Mouse (Mus musculus) forebrain, embryonic 10.5 days (tissue): ENCODE data around the gene Zfp609. TPM values are rescaled to one million over a fixed set of nuclear protein-coding genes. Genes with fewer than 3 reads are reported as not detected.

Source experiments
- DNase-seq: peaks from one replicate; pipeline ENCODE4 v3.0.0-alpha.2; 2017; ENCODE audit warnings: low spot score; ENCODE audit errors: extremely low spot score
- H3K27ac ChIP-seq: fragments of 300-500 bp; sonication (generic); 2 replicates; pipeline ENCODE4 v1.5.1; 2016; ENCODE audit warnings: mild to moderate bottlenecking
- H3K27me3 ChIP-seq: fragments of 300-500 bp; sonication (generic); 2 replicates; pipeline ENCODE4 v1.6.1; 2016; ENCODE audit warnings: mild to moderate bottlenecking; ENCODE audit not compliant: poor library complexity, severe bottlenecking
- H3K36me3 ChIP-seq: fragments of 300-500 bp; sonication (generic); replicated peaks from 2 replicates; pipeline ENCODE4 v1.6.1; 2016; ENCODE audit warnings: mild to moderate bottlenecking, moderate library complexity
- H3K4me1 ChIP-seq: fragments of 300-500 bp; sonication (generic); 2 replicates; pipeline ENCODE4 v1.6.1; 2016
- H3K4me3 ChIP-seq: fragments of 300-500 bp; sonication (generic); 2 replicates; pipeline ENCODE4 v1.5.1; 2016; ENCODE audit warnings: mild to moderate bottlenecking, moderate library complexity
- H3K9me3 ChIP-seq: fragments of 300-500 bp; sonication (generic); 2 replicates; pipeline ENCODE4 v1.6.1; 2016; ENCODE audit warnings: mild to moderate bottlenecking, moderate library complexity
- WGBS: fragments of 180-500 bp; shearing (Covaris S2); methylation state at CpG from one replicate; pipeline ENCODE4 v1.1.7; 2016; 5-methylcytosine and 5-hydroxymethylcytosine counted together
- polyA plus RNA-seq: library from polyadenylated mRNA; unstranded; fragments of >200 nt; fragmentation: Nextera tagmentation; extraction: Ambion mirVana; gene quantifications from 2 replicates; pipeline ENCODE4 v1.2.1, GENCODE M21; 2016

Zfp609 gene
- polyA plus RNA-seq, 1 experiment from 2014 or later: 8.2 TPM

DNA sequence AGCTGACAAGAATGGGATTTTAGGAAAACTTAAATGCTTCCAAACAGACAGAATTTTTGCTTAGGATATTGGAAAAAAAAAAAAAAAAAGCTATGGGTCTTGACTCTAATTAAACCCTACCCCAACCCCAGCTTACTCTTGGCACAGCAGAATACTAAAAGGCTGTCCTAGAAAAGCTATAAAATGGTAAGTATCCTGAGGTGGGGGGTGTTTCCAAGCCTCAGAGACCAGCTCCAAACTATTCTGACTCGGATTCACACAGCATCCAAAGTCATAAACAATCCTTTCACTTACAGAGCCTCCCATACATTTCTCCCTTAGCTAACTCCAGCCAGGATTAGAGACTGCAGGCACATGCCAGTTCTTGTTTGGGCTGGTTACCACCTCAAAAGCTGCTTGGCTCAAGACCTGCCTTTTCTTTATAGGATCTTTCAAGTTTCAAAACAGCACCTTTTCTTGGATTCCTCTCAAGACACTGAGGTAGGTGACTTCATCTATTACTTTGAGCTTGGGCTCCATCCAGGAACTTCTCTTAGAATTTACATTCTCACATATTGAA lies 50.4 kb downstream of the Zfp609 start:
- Histone ChIP-seq H3K36me3 (peaks cover 35% of the 10 kb centered on the region), H3K27me3 (no peaks in the 10 kb centered on the region), H3K9me3 (peaks cover 5% of the 10 kb centered on the region; the same call in 1 of the 2 replicates), H3K4me1 (peaks cover 27% of the 10 kb centered on the region), H3K27ac (peak overlapping the region; percentile 46; the same call in 1 of the 2 replicates), H3K4me3 (no peak overlapping the region)
- 24% methylated on average over 1 of the region's 1 CpGs for WGBS
- no peak for DNase-seq

DNA sequence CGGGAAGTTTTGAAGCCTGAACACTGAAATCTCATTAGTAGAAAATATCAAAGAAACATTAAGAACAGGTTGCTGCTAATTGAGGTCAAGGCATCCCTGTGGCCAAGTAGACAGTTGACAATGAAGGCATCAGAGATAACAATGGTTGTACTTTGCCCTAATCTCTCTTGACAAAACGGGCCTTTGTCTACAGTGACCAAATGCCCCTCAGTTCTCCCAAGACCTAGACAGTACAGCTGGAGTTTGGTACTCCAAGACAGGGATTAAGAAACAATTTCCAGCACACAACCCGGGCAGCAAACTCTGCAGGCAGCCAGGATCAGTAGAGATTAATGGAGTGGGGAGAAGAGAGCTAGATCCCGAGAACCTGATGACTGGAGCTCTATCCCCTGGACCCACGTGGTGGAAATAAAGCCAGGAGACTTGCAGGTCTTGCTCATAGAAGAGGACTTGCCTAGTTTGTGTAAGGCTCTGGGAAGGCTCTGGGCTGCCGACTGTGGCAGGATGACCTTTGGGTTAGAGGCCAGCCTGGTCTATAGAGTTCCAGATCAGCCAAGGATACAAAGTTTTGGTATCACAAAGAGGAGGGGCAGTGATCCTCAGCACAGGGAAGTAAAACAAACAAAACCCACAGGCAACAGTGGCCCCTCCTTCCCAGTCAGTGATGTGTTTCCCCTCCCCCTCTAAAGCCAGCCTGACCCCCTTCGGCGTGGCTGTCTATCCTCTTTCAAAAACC lies 51.1 kb downstream of the Zfp609 start:
- Histone ChIP-seq H3K36me3 (peaks cover 35% of the 10 kb centered on the region), H3K27ac (peak overlapping the region; percentile 46; the same call in 1 of the 2 replicates), H3K4me3 (no peak overlapping the region), H3K27me3 (no peaks in the 10 kb centered on the region), H3K9me3 (peaks cover 5% of the 10 kb centered on the region; the same call in 1 of the 2 replicates), H3K4me1 (peaks cover 33% of the 10 kb centered on the region)
- 12% methylated on average over 8 of the region's 8 CpGs for WGBS
- DNase-seq: no peak

DNA sequence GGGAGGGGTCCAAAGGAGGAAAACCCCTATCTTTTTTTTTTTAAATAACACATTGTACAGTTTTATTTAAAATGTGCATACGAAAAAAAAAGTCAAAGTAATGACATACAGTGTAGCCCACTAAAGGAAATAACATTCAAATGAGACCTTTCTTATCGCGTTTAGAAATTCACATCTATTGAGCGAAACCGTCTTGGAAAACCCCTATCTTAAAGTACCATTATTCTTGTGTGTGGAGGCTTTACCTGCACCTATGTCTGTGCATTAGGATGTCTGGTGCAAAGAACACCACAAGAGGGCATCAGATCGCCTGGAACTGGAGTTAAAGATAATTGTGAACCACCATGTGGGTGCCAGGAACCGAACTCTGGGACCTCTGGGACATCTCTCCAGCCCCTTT lies 53.6 kb downstream of the Zfp609 start:
- DNase-seq: no peak
- Histone ChIP-seq H3K36me3 (peaks cover 29% of the 10 kb centered on the region), H3K27me3 (no peaks in the 10 kb centered on the region), H3K27ac (no peak overlapping the region), H3K4me3 (no peak overlapping the region), H3K9me3 (peaks cover 5% of the 10 kb centered on the region; the same call in 1 of the 2 replicates), H3K4me1 (peaks cover 35% of the 10 kb centered on the region)
- WGBS: 95% methylated on average over 7 of the region's 7 CpGs

DNA sequence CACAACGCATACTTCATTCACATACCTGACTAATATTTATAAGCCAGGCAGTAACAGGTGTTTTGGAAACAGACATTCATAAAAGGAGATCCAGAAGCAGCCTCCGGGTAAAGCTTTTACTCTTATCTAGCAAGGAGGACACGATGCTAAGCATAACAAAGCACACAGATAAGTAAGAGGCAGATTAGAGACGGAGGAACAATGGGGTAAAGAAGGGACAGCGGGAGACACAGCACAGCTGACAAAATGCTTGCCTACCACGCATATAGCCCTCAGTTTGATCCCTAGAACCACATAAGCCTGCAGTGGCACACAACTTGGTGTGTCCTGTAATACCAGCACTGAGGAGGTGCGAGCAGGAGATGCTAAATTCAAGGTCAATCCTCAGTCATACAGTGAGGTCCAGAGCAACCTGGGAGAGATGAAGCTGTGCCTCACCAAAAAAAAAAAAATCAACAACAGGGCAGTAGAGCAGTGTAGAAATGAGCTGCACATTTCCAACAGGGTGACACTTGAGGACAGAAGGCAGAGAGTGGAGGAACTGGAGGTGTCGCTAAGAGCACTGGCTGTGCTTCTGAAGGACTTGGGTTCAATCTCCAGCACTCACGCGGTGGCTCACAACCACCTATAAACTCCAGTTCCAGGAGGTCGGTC lies 56.2 kb downstream of the Zfp609 start:
- Histone ChIP-seq H3K36me3 (peaks cover 33% of the 10 kb centered on the region), H3K27ac (0 out of 2 replicates have a peak overlapping the region, but pooled peaks have one; percentile 35), H3K27me3 (no peaks in the 10 kb centered on the region), H3K4me3 (no peak overlapping the region), H3K4me1 (peaks cover 21% of the 10 kb centered on the region), H3K9me3 (peaks cover 5% of the 10 kb centered on the region; the same call in 1 of the 2 replicates)
- DNase-seq: no peak
- WGBS: 23% methylated on average over 11 of the region's 11 CpGs

DNA sequence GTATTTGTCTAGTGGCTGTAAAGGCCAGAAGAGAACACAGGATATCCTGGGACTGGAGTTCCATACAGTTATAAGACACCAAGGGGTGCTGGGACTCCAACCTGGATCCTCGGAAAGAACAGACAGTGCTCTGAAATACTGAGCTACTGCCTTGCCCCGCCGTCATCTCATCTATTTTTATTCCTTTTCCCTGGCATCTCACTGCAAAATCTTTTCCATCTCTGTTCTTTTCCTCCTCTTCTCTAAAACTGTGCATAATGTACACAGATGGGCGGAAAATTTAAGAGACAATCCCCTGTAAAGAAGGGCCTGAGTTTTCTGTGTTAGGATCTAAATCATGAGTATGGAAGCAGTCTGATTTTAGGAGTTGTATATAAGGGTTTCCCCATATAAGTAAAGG lies 64.6 kb downstream of the Zfp609 start:
- Histone ChIP-seq H3K27me3 (no peaks in the 10 kb centered on the region), H3K27ac (no peak overlapping the region), H3K4me1 (no peaks in the 10 kb centered on the region), H3K9me3 (no peaks in the 10 kb centered on the region), H3K36me3 (peaks cover 29% of the 10 kb centered on the region), H3K4me3 (no peak overlapping the region)
- no peak for DNase-seq
- WGBS: 94% methylated on average over 4 of the region's 4 CpGs

DNA sequence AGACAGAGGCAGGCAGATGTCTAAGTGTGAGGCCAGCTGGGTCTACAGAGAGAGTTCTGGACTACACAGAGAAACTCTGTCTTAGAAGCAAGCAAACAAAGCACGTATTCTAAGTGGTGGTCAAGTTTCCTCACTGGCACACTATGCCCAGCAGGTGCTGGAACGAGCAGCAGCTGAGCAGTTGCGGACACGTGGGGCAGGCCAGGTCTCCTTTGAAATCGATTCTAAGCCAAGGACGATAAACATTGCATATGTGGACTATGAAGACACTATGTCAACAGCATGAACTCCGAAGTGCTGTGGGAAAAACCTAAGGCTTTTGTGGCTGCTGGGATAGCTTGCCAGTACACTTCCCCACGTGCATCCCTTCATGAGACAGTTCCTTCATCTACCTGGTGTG lies 67.4 kb downstream of the Zfp609 start:
- H3K27ac ChIP-seq: no peak overlapping the region
- 84% methylated on average over 8 of the region's 8 CpGs for WGBS

DNA sequence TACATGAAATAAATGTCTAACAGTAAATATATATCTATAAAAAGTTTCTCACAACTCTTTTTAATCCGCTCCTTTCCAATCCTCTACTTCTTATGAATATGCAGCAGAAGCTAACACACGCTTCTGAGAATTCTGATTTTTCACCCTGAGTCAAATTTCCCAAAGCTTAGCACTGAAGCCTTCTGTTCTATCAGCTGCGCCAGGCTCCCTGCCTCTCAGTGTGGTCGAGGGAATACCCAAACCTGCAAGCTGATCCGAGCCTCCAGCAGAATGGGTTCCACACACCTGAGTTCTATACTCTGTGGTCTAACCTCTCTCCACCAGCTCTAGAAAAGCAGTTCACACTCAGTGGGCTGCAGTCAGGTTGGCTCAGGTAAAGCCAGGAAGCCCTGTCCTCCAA lies 68.1 kb downstream of the Zfp609 start:
- Histone ChIP-seq H3K27ac (no peak overlapping the region), H3K4me3 (no peak overlapping the region), H3K4me1 (peaks cover 8% of the 10 kb centered on the region), H3K27me3 (no peaks in the 10 kb centered on the region), H3K36me3 (peaks cover 26% of the 10 kb centered on the region), H3K9me3 (no peaks in the 10 kb centered on the region)
- WGBS: 91% methylated on average over 5 of the region's 5 CpGs
- no peak for DNase-seq

More for the DNA sequence above, 67.4 kb downstream of the Zfp609 start:
- no peaks in the 10 kb centered on the region for H3K9me3 ChIP-seq
- no peak for DNase-seq
- H3K36me3 ChIP-seq: peaks cover 26% of the 10 kb centered on the region
- no peaks in the 10 kb centered on the region for H3K27me3 ChIP-seq
- H3K4me1 ChIP-seq: peaks cover 8% of the 10 kb centered on the region
- no peak overlapping the region for H3K4me3 ChIP-seq

DNA sequence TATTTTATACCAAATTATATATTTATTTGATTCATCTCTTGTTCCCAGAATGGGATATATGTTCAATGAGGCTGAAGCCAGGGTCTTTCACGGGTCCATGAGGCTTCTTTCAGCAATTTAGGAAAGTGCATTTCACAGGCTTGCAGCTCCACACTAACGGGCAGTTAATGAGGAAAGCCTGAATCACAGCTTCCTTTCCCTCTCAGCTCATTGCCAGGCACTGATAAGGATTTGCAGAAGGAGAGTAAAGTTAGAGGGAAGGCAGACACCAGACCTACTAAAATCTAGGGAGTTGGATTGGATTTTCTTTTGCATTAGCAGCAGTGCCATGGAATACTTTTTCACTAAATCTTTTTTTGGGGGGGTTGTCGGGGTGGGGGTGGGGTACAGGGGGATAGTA lies 69.5 kb downstream of the Zfp609 start:
- 71% methylated on average over 3 of the region's 3 CpGs for WGBS
- Histone ChIP-seq H3K4me1 (peaks cover 8% of the 10 kb centered on the region), H3K9me3 (no peaks in the 10 kb centered on the region), H3K27me3 (no peaks in the 10 kb centered on the region), H3K27ac (no peak overlapping the region), H3K36me3 (peaks cover 27% of the 10 kb centered on the region), H3K4me3 (no peak overlapping the region)
- no peak for DNase-seq

DNA sequence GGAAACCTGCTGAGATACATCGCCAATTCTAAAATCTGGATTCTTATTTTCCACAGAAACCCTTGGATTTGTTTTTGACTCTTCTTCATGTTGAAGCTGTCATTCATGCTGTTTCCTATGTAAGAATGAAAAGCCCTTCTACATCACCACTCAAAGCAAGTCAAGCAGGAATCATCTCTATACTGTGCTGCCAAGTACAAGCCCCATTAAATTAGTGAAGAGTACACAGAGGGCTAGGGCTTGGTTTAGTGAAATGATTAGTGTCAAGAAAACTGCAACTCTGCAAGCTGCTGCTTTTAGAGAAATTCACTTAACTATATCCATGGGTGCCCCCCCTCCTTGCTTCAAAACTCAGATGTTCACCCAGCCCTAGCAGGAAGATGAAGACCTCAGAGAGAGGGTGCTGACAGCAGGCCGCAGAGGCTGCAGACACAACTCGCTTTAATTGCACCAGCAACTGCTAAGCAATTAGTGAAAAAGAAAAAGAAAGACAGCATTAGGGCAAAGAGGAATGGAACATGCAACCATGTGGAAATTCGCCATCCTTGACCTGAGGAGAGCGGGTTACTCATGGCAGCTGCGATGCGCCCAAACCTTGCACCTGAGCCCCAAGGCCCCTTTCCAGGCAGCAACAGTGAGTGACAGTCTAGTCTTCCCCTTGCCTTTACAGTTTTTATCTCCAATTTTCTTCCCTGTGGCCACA lies 71.5 kb downstream of the Zfp609 start:
- DNase-seq: no peak
- peaks cover 8% of the 10 kb centered on the region for H3K4me1 ChIP-seq
- peaks cover 5% of the 10 kb centered on the region; the same call in 1 of the 2 replicates for H3K9me3 ChIP-seq
- H3K4me3 ChIP-seq: no peak overlapping the region
- H3K27me3 ChIP-seq: no peaks in the 10 kb centered on the region
- no peak overlapping the region for H3K27ac ChIP-seq
- H3K36me3 ChIP-seq: peaks cover 44% of the 10 kb centered on the region
- WGBS: 89% methylated on average over 7 of the region's 7 CpGs

DNA sequence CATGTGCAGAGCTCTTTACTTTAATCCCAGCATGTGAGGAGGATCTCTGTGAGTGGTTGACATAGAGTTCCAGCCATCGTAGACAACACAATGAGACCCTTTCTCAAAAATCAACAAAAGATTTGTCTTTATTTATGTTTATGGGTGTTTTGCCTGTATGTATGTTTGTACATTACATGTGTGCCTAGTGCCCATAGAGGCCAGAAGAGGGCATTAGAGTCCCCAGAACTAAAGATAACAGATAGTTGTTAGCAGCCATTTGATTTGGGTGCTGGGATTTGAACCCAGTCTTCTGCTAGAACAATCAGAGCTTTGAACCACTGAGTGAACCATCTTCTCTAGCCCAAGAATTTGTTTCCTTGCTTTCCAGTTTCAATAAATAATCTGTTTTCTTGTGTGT lies 72.2 kb downstream of the Zfp609 start:
- Histone ChIP-seq H3K27me3 (no peaks in the 10 kb centered on the region), H3K9me3 (peaks cover 5% of the 10 kb centered on the region; the same call in 1 of the 2 replicates), H3K4me3 (no peak overlapping the region), H3K4me1 (peaks cover 8% of the 10 kb centered on the region), H3K36me3 (peaks cover 43% of the 10 kb centered on the region), H3K27ac (no peak overlapping the region)
- no peak for DNase-seq
- WGBS: 96% methylated on average over 1 of the region's 1 CpGs

DNA sequence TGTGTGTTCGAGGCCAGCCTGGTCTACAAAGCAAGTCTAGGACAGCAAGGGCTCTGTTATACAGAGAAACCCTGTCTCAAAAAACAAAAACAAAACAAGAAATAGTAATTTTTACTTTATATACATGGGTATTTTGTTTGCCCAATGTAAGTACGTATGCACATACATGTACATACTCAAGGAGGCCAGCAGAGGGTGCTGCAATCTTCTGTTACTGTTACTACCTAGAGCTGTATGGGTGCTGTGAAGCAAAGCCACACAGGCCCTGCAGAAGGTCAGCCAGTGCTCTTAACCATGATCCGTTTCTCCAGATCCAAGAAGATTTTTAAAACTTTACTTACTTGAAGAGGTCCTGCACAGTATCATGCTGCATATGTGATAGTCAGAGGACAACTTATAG lies 74.7 kb downstream of the Zfp609 start:
- Histone ChIP-seq H3K9me3 (peaks cover 5% of the 10 kb centered on the region; the same call in 1 of the 2 replicates), H3K4me3 (no peak overlapping the region), H3K27me3 (no peaks in the 10 kb centered on the region), H3K27ac (no peak overlapping the region), H3K36me3 (peaks cover 30% of the 10 kb centered on the region), H3K4me1 (peaks cover 18% of the 10 kb centered on the region)
- WGBS: 89% methylated on average over 3 of the region's 3 CpGs
- DNase-seq: no peak

DNA sequence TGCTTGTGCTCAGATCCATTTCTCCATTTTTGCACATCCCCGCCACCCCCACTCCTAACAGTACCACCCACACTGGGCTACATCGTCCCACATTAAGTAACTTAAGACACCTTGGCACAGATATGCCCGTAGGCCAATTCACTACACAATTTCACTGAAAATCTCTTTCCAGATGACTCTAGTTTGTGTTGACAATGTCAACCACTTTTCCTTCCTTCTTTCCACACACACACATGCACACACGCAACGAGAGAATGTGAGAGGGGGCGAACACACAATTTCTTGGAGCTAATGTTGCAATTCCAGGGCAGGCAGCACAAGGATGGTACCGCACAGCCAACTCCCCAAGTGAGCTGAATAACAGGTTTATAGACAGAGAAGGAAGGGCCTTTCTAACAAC lies 75.5 kb downstream of the Zfp609 start:
- H3K36me3 ChIP-seq: peaks cover 30% of the 10 kb centered on the region
- H3K4me3 ChIP-seq: no peak overlapping the region
- H3K27ac ChIP-seq: no peak overlapping the region
- WGBS: 94% methylated on average over 7 of the region's 7 CpGs
- peaks cover 18% of the 10 kb centered on the region for H3K4me1 ChIP-seq
- no peak for DNase-seq
- H3K9me3 ChIP-seq: peaks cover 5% of the 10 kb centered on the region; the same call in 1 of the 2 replicates
- no peaks in the 10 kb centered on the region for H3K27me3 ChIP-seq
